ENCODE assay signal across 12 mouse cellular contexts in the genomic region with DNA sequence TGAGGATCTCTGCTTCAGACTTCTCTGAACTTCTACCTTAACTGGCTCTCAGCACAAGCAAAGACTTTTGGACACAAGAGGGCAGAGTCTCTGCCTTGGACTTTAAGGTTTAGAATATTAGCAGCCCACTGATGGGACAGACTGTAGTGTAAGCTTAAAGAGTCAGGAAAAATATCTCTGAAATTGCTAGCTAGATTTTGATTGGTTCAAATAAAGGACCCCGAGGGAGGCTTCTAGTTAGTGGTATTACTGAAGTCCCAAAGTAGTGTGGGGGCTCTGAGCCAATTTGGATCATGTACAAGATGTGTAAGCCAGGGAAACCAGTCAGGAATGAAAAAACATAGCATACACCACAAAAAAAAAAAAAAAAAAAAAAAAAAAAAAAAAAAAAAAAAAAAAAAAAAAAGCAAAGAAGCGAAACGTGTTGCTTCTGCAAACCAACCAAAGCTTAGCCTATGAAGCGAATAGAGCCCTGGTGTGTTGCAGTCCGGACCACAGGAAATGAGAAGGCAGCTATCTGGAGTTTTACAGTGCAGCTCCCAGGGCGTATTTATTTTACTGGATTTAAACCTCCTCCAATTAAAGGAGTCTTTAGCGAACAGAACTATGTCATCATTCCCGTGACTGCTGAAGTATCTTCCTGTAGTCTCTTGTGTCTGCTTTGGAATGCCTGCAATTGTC.
DNase-seq lines count a peak whose midpoint lies in the region; ATAC-seq and TF ChIP-seq lines count a peak whose summit lies in the region.
"Had no signal": no experiment of that assay in that cellular context is flagged by ENCODE, and none has a peak within 500 bp of the region (broad histone marks: within the 10 kb centered on the region; RNA-seq: fewer than 3 reads in every experiment).

No protein-coding gene starts in this region.

- H3K4me1 ChIP-seq in bone marrow macrophage, adult 2 months (ENCODE audit: control insufficient read depth, insufficient read depth, low read length): peaks cover 30% of the 10 kb centered on the region
- H3K4me1 ChIP-seq: liver, embryonic 12.5 days had no signal

- H3K4me3 ChIP-seq in gastrocnemius, adult 2 months: peak overlapping the region; percentile 56
- H3K4me3 ChIP-seq in bone marrow macrophage, adult 2 months (ENCODE audit: insufficient read depth, low read length): peak overlapping the region; percentile 51
- H3K4me3 ChIP-seq: liver, embryonic 12.5 days had no signal

- intact Hi-C loops in gastrocnemius, adult 2 months (cut with DNase I): loop anchor here (2.0 to 5.0 kb wide), 4 partner anchors 45 to 435 kb away; a partner anchor contains a TSS
- intact Hi-C loops in gastrocnemius, postnatal 36 days (cut with DNase I): loop anchor here (10.0 kb wide), 1 partner anchor 438 kb away; no protein-coding TSS in a partner anchor
- intact Hi-C loops in left cerebral cortex, postnatal 4 days (cut with DNase I): no loop called here
- intact Hi-C loops in left cerebral cortex, postnatal 14 days (cut with DNase I): no loop called here

- peak overlapping the region; percentile 85 for H3K27ac ChIP-seq in gastrocnemius, adult 2 months
- peak overlapping the region; percentile 84 for H3K27ac ChIP-seq in bone marrow macrophage, adult 2 months (ENCODE audit: insufficient read depth, low read depth, low read length)
- H3K27ac ChIP-seq: liver, embryonic 12.5 days had no signal

- no peak for TF ChIP-seq POLR2A in bone marrow macrophage, adult 2 months (IDR thresholded peaks at IDR 0.05; ENCODE audit: borderline replicate concordance, low read depth, low read length)

- peak; percentile 54; the same call in 1 of the 2 replicates for ATAC-seq in megakaryocyte progenitor cell, adult 5-6 weeks (replicated peaks; ENCODE audit: poor library complexity)
- ATAC-seq: liver, embryonic 12.5 days had no signal

- DNase-seq in gastrocnemius, adult 2 months: no peak
- no peak for DNase-seq in gastrocnemius, postnatal 36 days
- DNase-seq in left cerebral cortex, postnatal 4 days: peak; percentile 10
- no peak for DNase-seq in left cerebral cortex, postnatal 14 days (ENCODE audit: low spot score in 2 of 2)
- no peak for DNase-seq in adrenal gland, adult (ENCODE audit: inconsistent age in 2 of 2, low spot score in 1 of 2)
- no peak for DNase-seq in right cerebral cortex, postnatal 4 days
- DNase-seq: gastrocnemius, postnatal 14 days; kidney, postnatal 14 days; right cerebral cortex, adult 18-20 months had no signal

- peak; percentile 54 for TF ChIP-seq CTCF in gastrocnemius, adult 2 months (IDR thresholded peaks at IDR 0.05)
- no peak for TF ChIP-seq CTCF in bone marrow macrophage, adult 2 months (IDR thresholded peaks at IDR 0.05; ENCODE audit: low read depth, low read length)

Comparison
In these comparisons a context has a peak if more than half of its experiments do, and no peak if none do; other contexts are left out.
1. intact Hi-C loops: an anchor here in gastrocnemius, adult 2 months (2.0 to 5.0 kb wide) and gastrocnemius, postnatal 36 days (10.0 kb wide); none called in left cerebral cortex, postnatal 4 days and left cerebral cortex, postnatal 14 days.